Mouse (Mus musculus) activated CD4-positive, CD25-positive, alpha-beta regulatory T cell, adult 9 weeks (primary cell): ENCODE measurements around the gene Nps. TPM values are rescaled to one million over a fixed set of nuclear protein-coding genes. Genes with fewer than 3 reads are reported as not detected.

Source experiments
- polyA plus RNA-seq: library from polyadenylated mRNA; unstranded; fragments of 100-300 nt; shearing (Covaris generic); gene quantifications from one replicate; pipeline ENCODE4 v1.2.1, GENCODE M21; 2017

Nps gene
- polyA plus RNA-seq, result not detected

DNA sequence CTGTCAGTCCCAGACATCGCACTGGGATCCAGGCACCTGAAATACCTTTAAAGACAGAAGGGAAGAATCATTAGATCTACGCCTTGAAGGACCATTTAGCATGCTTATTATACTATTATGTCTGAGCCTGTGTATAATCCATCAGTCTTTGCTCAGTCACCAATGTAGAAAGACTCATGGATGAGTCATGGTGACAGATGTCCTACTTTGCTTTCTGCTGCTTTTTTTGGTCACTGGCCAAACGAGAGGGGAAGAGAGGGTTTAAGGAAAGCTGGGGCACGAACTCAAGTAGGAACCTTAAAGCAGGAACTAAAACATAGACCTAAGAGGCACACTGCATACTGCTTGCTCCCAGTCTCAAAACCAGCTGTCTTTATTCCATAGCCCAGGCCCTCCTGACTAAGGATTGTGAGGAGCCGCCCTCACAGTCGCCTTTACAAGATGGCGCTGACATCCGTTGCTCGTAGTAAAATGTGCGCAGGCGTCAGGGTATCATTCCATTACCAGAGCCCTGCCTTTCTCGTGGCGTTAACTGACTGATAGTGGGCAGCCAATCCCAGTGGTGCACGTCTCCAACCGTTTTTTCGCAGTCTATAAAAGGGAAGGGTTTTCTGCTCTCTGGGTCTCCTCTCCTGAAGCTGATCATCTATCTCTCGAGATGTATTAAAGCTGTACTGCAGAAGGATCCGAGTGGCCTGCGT lies at the start of gene Nps:
TSS of gene Nps (plus strand) at position 651 of the 701 bp plus-strand sequence.

Other genes with a start within 250 kb of the Nps start
- gene Foxi2, start 151.6 kb downstream of the Nps start, polyA plus RNA-seq, result not detected